Mouse (Mus musculus) heart, adult 2 months (tissue): ENCODE data around the gene H6pd.

ENCODE experiments used
- EP300 ChIP-seq: fragments of 200-500 bp; IDR thresholded peaks from 2 replicates; pipeline ENCODE4 v1.6.1; 2011; ENCODE audit warnings: low read depth, low read length, control low read depth; ENCODE audit not compliant: insufficient read depth
- POLR2A ChIP-seq: fragments of 200-500 bp; IDR thresholded peaks from 2 replicates; pipeline ENCODE4 v1.6.1; 2011; ENCODE audit warnings: mild to moderate bottlenecking, low read depth, low read length, control low read depth; ENCODE audit not compliant: insufficient read depth

GRCm38 (mm10) chr4:150009587-150009930 lies 736 bp upstream of the H6pd start:
- TF ChIP-seq EP300 (no peak), POLR2A (no peak)
